In the genomic region with DNA sequence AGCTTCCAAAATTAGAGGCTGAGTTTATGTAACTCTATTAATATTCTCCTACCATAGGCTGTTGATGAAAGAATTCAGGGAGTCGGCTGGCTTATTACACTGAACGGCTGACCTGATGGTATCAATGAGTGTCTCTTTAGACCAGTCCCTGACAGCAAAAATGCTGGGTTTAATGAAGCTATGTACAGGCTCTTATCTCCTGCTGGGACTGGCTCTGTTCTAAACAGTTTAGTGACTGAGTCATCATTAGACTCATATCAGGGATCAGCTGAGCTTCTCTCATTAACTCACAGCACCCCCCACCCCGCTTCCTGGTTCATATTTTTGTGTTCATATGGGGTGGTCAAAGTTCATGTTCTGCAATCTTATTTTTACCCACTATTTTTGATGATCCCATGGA, we compare ENCODE assay signal across 28 mouse cellular contexts.
DNase-seq lines count a peak whose midpoint lies in the region; ATAC-seq and TF ChIP-seq lines count a peak whose summit lies in the region.
"Had no signal": no experiment of that assay in that cellular context is flagged by ENCODE, and none has a peak within 500 bp of the region (broad histone marks: within the 10 kb centered on the region; RNA-seq: fewer than 3 reads in every experiment).

No protein-coding gene starts in this region.

- in situ Hi-C loops in Patski (cut with MboI; ENCODE audit: low pct_unique_long_range_greater_than_20kb): no loop called here

- H3K4me3 ChIP-seq in forebrain, embryonic 11.5 days (ENCODE audit: low read depth, low read length): no peak overlapping the region
- no peak overlapping the region for H3K4me3 ChIP-seq in forebrain, embryonic 10.5 days
- no peak overlapping the region for H3K4me3 ChIP-seq in liver, embryonic 13.5 days (replicated peaks)
- H3K4me3 ChIP-seq in liver, embryonic 12.5 days: no peak overlapping the region
- H3K4me3 ChIP-seq: embryonic facial prominence, embryonic 12.5 days; embryonic facial prominence, embryonic 15.5 days; forebrain, embryonic 13.5 days had no signal

- no peaks in the 10 kb centered on the region for H3K9me3 ChIP-seq in forebrain, embryonic 11.5 days (ENCODE audit: control insufficient read depth, low read length)
- no peaks in the 10 kb centered on the region for H3K9me3 ChIP-seq in forebrain, embryonic 10.5 days
- peaks cover 4% of the 10 kb centered on the region; the same call in 1 of the 2 replicates for H3K9me3 ChIP-seq in liver, embryonic 13.5 days (replicated peaks)
- H3K9me3 ChIP-seq in liver, embryonic 12.5 days (replicated peaks): no peaks in the 10 kb centered on the region
- H3K9me3 ChIP-seq: embryonic facial prominence, embryonic 12.5 days; embryonic facial prominence, embryonic 15.5 days; forebrain, embryonic 13.5 days had no signal

- POLR2A ChIA-PET in Patski (lab: Charles Lee): no interaction called here

- H3K4me2 ChIP-seq in forebrain, embryonic 11.5 days (ENCODE audit: low read depth, low read length, severe bottlenecking): no peak overlapping the region
- H3K4me2 ChIP-seq in liver, embryonic 13.5 days: no peak overlapping the region
- no peak overlapping the region for H3K4me2 ChIP-seq in liver, embryonic 12.5 days
- H3K4me2 ChIP-seq: embryonic facial prominence, embryonic 12.5 days; embryonic facial prominence, embryonic 15.5 days; forebrain, embryonic 13.5 days; heart, embryonic 11.5 days; hindbrain, embryonic 14.5 days had no signal

- 0 out of 2 replicates have a peak, but pooled peaks have one; percentile 18 for ATAC-seq in forebrain, embryonic 11.5 days (replicated peaks; ENCODE audit: low FRiP score)
- ATAC-seq in liver, embryonic 13.5 days (ENCODE audit: low read depth): 0 out of 2 replicates have a peak, but pooled peaks have one; percentile 29
- ATAC-seq in liver, embryonic 12.5 days: no peak
- peak; percentile 82 for ATAC-seq in Patski
- ATAC-seq in cerebellum, adult (ENCODE audit: insufficient number of reproducible peaks, low FRiP score, low TSS enrichment): no peak
- ATAC-seq: activated CD4-positive, CD25-positive, alpha-beta regulatory T cell, adult 4 months; forebrain, embryonic 13.5 days; forebrain, embryonic 16.5 days; hindbrain, postnatal 0 days; inflammation-experienced regulatory T-cells, adult 6 months had no signal

- H3K27me3 ChIP-seq in forebrain, embryonic 11.5 days (ENCODE audit: control insufficient read depth, insufficient read depth, low read length): no peaks in the 10 kb centered on the region
- no peaks in the 10 kb centered on the region for H3K27me3 ChIP-seq in forebrain, embryonic 10.5 days (ENCODE audit: poor library complexity, severe bottlenecking)
- no peaks in the 10 kb centered on the region for H3K27me3 ChIP-seq in liver, embryonic 13.5 days
- H3K27me3 ChIP-seq in liver, embryonic 12.5 days (replicated peaks): no peaks in the 10 kb centered on the region
- H3K27me3 ChIP-seq in Patski: no peaks in the 10 kb centered on the region
- H3K27me3 ChIP-seq: CH12.LX; embryonic facial prominence, embryonic 12.5 days; embryonic facial prominence, embryonic 15.5 days; forebrain, embryonic 13.5 days had no signal

- H3K36me3 ChIP-seq in forebrain, embryonic 11.5 days (ENCODE audit: control insufficient read depth, insufficient read depth, low read length): no peaks in the 10 kb centered on the region
- H3K36me3 ChIP-seq in forebrain, embryonic 10.5 days (replicated peaks): no peaks in the 10 kb centered on the region
- H3K36me3 ChIP-seq in liver, embryonic 13.5 days: no peaks in the 10 kb centered on the region
- H3K36me3 ChIP-seq in liver, embryonic 12.5 days: no peaks in the 10 kb centered on the region
- H3K36me3 ChIP-seq: embryonic facial prominence, embryonic 12.5 days; embryonic facial prominence, embryonic 15.5 days; G1E had no signal

- CTCF ChIA-PET in Patski (lab: Charles Lee): interaction anchor here (0.6 to 1.0 kb wide), 2 partner anchors 10 to 19 kb away, joined by 3 read pairs; no protein-coding TSS in a partner anchor

- no peak for TF ChIP-seq CTCF in Patski (IDR thresholded peaks at IDR 0.05)

- H3K9ac ChIP-seq in forebrain, embryonic 11.5 days (ENCODE audit: low read length): no peak overlapping the region
- no peak overlapping the region for H3K9ac ChIP-seq in liver, embryonic 13.5 days
- H3K9ac ChIP-seq in liver, embryonic 12.5 days: no peak overlapping the region
- H3K9ac ChIP-seq: embryonic facial prominence, embryonic 12.5 days; embryonic facial prominence, embryonic 15.5 days; forebrain, embryonic 13.5 days; hindbrain, embryonic 14.5 days had no signal

- no peak for DNase-seq in forebrain, embryonic 11.5 days (ENCODE audit: low spot score)
- no peak for DNase-seq in forebrain, embryonic 10.5 days (ENCODE audit: extremely low spot score, low spot score)
- DNase-seq in liver, embryonic 13.5 days: no peak
- DNase-seq in Patski (ENCODE audit: low read depth, low spot score): no peak
- peak; percentile 35 for DNase-seq in retina, embryonic 14.5 days (ENCODE audit: low spot score)
- DNase-seq in natural killer cell, adult 2 months (ENCODE audit: low spot score in 2 of 2): no peak
- DNase-seq: adrenal gland, adult 8-10 months; adrenal gland, postnatal 25 days; B cell, adult 2 months; cerebellum, adult 11 months; cerebellum, adult 2 months; cerebellum, adult 9-11 months; cerebellum, postnatal 25 days; gastrocnemius, postnatal 10 days; heart, adult 11 months had no signal

- WGBS in forebrain, embryonic 11.5 days: 80% methylated on average over 3 of the region's 3 CpGs
- 88% methylated on average over 3 of the region's 3 CpGs for WGBS in forebrain, embryonic 10.5 days
- 66% methylated on average over 3 of the region's 3 CpGs for WGBS in liver, embryonic 13.5 days (ENCODE audit: insufficient replicate concordance)
- WGBS in liver, embryonic 12.5 days (ENCODE audit: insufficient replicate concordance): 71% methylated on average over 3 of the region's 3 CpGs

- H3K4me1 ChIP-seq in forebrain, embryonic 11.5 days (replicated peaks; ENCODE audit: control insufficient read depth, insufficient read depth, low read length): no peaks in the 10 kb centered on the region
- no peaks in the 10 kb centered on the region for H3K4me1 ChIP-seq in forebrain, embryonic 10.5 days
- H3K4me1 ChIP-seq in liver, embryonic 13.5 days (replicated peaks): no peaks in the 10 kb centered on the region
- H3K4me1 ChIP-seq in liver, embryonic 12.5 days: no peaks in the 10 kb centered on the region
- H3K4me1 ChIP-seq: embryonic facial prominence, embryonic 12.5 days; embryonic facial prominence, embryonic 15.5 days; forebrain, embryonic 13.5 days had no signal

- no peak overlapping the region for H3K27ac ChIP-seq in forebrain, embryonic 11.5 days (ENCODE audit: low read depth, low read length)
- no peak overlapping the region for H3K27ac ChIP-seq in forebrain, embryonic 10.5 days
- H3K27ac ChIP-seq in liver, embryonic 13.5 days: no peak overlapping the region
- H3K27ac ChIP-seq in liver, embryonic 12.5 days: no peak overlapping the region
- H3K27ac ChIP-seq: embryonic facial prominence, embryonic 12.5 days; embryonic facial prominence, embryonic 15.5 days; forebrain, embryonic 13.5 days; hindbrain, embryonic 14.5 days; hindbrain, postnatal 0 days had no signal

Comparison
In these comparisons a context has a peak if more than half of its experiments do, and no peak if none do; other contexts are left out.
1. ATAC-seq: peak in forebrain, embryonic 11.5 days (single experiment), liver, embryonic 13.5 days (single experiment) and Patski (single experiment); none in liver, embryonic 12.5 days (single experiment) and cerebellum, adult (single experiment).